Mouse (Mus musculus) liver, postnatal 0 days (tissue): Measurements from ENCODE around the gene Ugt2b36. TPM values are rescaled to one million over a fixed set of nuclear protein-coding genes. Genes with fewer than 3 reads are reported as not detected.

Experiments
- ATAC-seq: fragments of 200-750 bp; cut with Nextera tagmentation; 2 replicates; pipeline ENCODE4 v1.8.0; 2017; ENCODE audit warnings: mild to moderate bottlenecking, moderate library complexity
- DNase-seq: peaks from one replicate; pipeline ENCODE4 v3.0.0-alpha.2; 2016
- H3K27ac ChIP-seq: fragments of 300-500 bp; sonication (generic); 2 replicates; pipeline ENCODE4 v1.5.1; 2014; ENCODE audit warnings: antibody characterized with exemption, moderate library complexity, mild to moderate bottlenecking, low read depth
- H3K27me3 ChIP-seq: fragments of 300-500 bp; sonication (generic); 2 replicates; pipeline ENCODE4 v1.6.1; 2014; ENCODE audit warnings: low read length, control low read depth, mixed read lengths; ENCODE audit not compliant: insufficient read depth
- H3K36me3 ChIP-seq: fragments of 300-500 bp; sonication (generic); replicated peaks from 2 replicates; pipeline ENCODE4 v1.6.1; 2014; ENCODE audit warnings: mild to moderate bottlenecking, control low read depth, low read length, moderate library complexity, mixed read lengths; ENCODE audit not compliant: insufficient read depth
- H3K4me1 ChIP-seq: fragments of 300-500 bp; sonication (generic); 2 replicates; pipeline ENCODE4 v1.6.1; 2014; ENCODE audit warnings: antibody characterized with exemption, mild to moderate bottlenecking, control low read depth; ENCODE audit not compliant: insufficient read depth
- H3K4me2 ChIP-seq: fragments of 300-500 bp; sonication (generic); 2 replicates; pipeline ENCODE4 v1.6.1; 2014; ENCODE audit warnings: low read depth, mild to moderate bottlenecking, low read length, moderate library complexity, mixed read lengths
- H3K4me3 ChIP-seq: fragments of 300-500 bp; sonication (generic); 2 replicates; pipeline ENCODE4 v1.5.1; 2014; ENCODE audit warnings: low read depth, low read length
- H3K9ac ChIP-seq: fragments of 300-500 bp; sonication (generic); replicated peaks from 2 replicates; pipeline ENCODE4 v1.6.1; 2014; ENCODE audit warnings: mild to moderate bottlenecking, moderate library complexity
- H3K9me3 ChIP-seq: fragments of 300-500 bp; sonication (generic); 2 replicates; pipeline ENCODE4 v1.6.1; 2016; ENCODE audit warnings: mild to moderate bottlenecking, control low read depth, low read length, mixed read lengths
- CTCF ChIP-seq: sonication (generic); IDR thresholded peaks from 2 replicates; pipeline ENCODE4 v1.5.1; 2016; ENCODE audit warnings: antibody characterized with exemption, low read depth
- EP300 ChIP-seq: IDR thresholded peaks from 2 replicates; pipeline ENCODE4 v1.6.1; 2016; ENCODE audit warnings: antibody characterized with exemption, low read depth, mild to moderate bottlenecking
- WGBS: fragments of 180-500 bp; shearing (Covaris S2); extraction: QIAGEN DNeasy Blood & Tissue Kit; methylation state at CpG from one replicate; pipeline ENCODE4 v1.1.7; 2014; ENCODE audit not compliant: insufficient replicate concordance; 5-methylcytosine and 5-hydroxymethylcytosine counted together
- polyA plus RNA-seq: library from polyadenylated mRNA; unstranded; fragments of >200 nt; fragmentation: Nextera tagmentation; extraction: Ambion mirVana; gene quantifications from 2 replicates; pipeline ENCODE4 v1.2.1, GENCODE M21; 2015

Ugt2b36 gene
- polyA plus RNA-seq, 1 experiment from 2014 or later, result 13.0 TPM

DNA sequence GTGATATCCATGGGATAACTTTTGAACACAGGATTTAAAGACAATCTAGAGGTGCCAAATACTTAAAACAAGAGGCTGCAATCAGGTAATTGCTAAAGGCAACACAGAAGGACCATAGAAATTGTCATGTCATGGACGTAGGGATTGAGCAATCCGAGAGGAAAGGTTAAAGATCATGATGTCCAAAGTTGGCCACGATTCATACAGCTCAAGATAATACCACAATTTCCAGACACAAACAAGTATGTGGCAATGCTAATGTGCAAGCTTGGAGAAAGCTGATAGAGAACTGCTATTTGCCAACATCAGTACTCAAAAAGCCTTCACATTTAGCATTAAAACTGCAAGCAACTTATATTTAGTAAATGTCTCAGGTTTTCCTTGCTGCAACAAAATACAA lies 65.0 kb downstream of the Ugt2b36 start:
- ATAC-seq, result peak; percentile 56; the same call in 1 of the 2 replicates

More for the DNA sequence above, 65.0 kb downstream of the Ugt2b36 start:
- Histone ChIP-seq H3K4me2 (no peak overlapping the region), H3K27ac (peak overlapping the region; percentile 51; the same call in 1 of the 2 replicates), H3K9me3 (no peaks in the 10 kb centered on the region), H3K27me3 (no peaks in the 10 kb centered on the region), H3K9ac (no peak overlapping the region), H3K4me3 (no peak overlapping the region), H3K36me3 (no peaks in the 10 kb centered on the region), H3K4me1 (0 out of 2 replicates have a peak, but pooled peaks cover 3% of the 10 kb centered on the region)
- 44% methylated on average over 3 of the region's 3 CpGs for WGBS
- DNase-seq, result no peak
- TF ChIP-seq EP300, result peak; percentile 44; the same call in 1 of the 2 replicates
- TF ChIP-seq CTCF, result no peak

Other genes starting within 250 kb of the Ugt2b36 start
- gene Ugt2b34, start 185.6 kb downstream of the Ugt2b36 start, polyA plus RNA-seq, result 102 and 108 TPM in 2 replicates
- 8.6 and 12.0 TPM in 2 replicates for gene Ugt2b1, start 166.0 kb downstream of the Ugt2b36 start, polyA plus RNA-seq
- 3.7 and 4.4 TPM in 2 replicates for gene Ugt2b35, start 91.7 kb downstream of the Ugt2b36 start, polyA plus RNA-seq
- gene Ugt2b5, start 47.8 kb upstream of the Ugt2b36 start, polyA plus RNA-seq, result 146 and 156 TPM in 2 replicates
- gene Ugt2b37, start 162.2 kb upstream of the Ugt2b36 start, polyA plus RNA-seq, result 0.07 TPM in 1 of 2 replicates, not detected in the other
- 1.9 and 3.7 TPM in 2 replicates for gene Ugt2a3, start 244.6 kb upstream of the Ugt2b36 start, polyA plus RNA-seq